Mouse (Mus musculus) spleen, postnatal 14 days (tissue): ENCODE results near the gene Cyp11a1.

ENCODE experiments used
- DNase-seq, 2 experiments: peaks; one replicate each; pipeline ENCODE4 v3.0.0; 2021 to 2022; ENCODE audit warnings: low spot score in 2 of 2

Gene Cyp11a1

GRCm38 (mm10) chr9:57972776-57973439 lies 33.3 kb upstream of the Cyp11a1 start:
- no peak for DNase-seq

DNA sequence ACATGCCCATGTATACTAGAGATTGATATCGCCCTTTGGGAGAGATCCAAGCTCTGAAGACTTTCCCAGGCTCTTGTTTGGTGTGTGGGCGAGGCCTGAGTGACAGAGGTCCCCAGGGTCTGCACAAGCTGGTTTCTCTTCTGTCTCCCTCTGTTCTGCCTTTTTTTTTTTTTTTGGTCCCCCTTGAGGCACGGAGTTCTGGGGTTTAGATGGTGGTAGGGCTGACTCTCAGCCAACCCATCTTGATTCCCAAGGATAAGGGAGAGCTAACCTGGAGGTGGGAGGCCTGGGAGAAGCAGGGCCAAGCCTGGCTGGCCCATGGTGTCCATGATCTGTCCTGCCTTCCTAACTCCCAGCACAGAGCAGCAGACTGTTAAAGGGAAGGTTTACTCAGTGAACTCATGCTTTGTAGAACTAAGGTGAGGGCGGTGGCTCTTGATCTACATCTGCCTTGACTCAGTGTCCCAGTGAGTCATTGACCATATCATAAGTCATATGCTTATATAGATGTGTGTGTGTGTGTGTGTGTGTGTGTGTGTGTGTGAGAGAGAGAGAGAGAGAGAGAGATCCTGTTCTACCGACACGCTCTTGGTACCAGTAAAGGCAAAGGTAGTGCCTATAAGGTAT lies 32.7 kb upstream of the Cyp11a1 start:
- DNase-seq, result no peak

- no peak for DNase-seq
These were observed 32.0 kb upstream of the Cyp11a1 start for GRCm38 (mm10) chr9:57974221-57974620.

GRCm38 (mm10) chr9:57975200-57975821 lies 30.9 kb upstream of the Cyp11a1 start:
- no peak for DNase-seq

DNA sequence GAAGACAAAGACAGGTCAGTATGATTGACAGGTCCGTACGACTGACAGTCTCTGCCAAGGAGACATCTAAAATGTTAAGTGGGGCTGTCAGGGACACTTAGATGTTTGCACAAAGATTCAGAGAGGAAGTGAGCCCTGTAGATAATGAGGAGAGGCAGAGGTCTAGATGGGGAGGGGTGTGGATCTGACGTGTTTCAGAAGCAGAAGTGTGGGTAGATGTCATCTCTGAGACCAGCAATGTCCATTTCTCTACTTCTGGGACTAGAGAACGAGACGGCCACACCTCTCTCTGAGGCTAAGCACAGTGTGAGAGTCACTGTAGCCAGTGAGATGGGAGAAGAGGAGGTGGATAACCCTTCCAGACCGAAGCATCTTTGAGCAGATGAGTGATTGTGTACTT lies 28.2 kb upstream of the Cyp11a1 start:
- DNase-seq, result no peak

DNA sequence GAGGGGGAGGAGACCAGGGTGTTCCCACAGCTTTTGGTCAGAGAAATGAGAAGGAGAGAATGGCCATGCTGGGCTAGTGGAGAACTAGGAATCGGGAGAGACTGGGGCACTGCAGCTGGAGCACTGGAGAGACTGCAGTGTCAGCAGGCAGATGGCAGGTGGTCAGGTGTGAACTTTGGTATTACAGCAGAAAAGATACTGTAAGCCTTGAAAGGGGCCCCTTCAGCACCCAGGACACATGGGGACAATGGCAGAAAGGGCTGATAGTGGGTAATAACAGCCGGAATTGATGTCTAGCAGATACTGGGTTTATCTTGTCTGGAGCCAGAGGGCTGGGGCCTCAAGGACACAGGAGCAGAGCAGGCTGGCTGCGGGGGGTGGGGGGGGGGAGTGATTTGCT lies 27.4 kb upstream of the Cyp11a1 start:
- no peak for DNase-seq

GRCm38 (mm10) chr9:57980570-57980969 lies 25.6 kb upstream of the Cyp11a1 start:
- DNase-seq, result no peak

GRCm38 (mm10) chr9:57985304-57985703 lies 20.9 kb upstream of the Cyp11a1 start:
- DNase-seq, result no peak

DNA sequence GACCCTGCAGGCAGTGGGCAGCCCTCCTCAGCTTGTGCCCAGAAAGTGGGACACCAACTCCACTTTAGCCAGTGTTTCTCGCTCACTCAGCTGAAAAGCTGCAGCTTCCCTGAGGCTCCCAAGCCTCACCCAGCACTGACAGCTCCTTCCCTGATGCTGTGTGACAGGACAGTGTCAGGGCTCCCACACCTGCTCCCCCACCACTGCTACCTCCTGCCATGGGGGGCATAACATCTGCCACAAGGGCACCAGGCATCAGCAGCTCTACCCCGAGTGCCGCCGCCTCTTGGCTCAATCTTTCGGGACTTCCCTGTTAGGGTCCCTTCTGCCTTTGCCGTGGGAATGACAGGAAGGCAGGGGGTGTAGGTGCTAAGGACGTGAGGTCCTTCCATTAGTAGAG lies 19.9 kb upstream of the Cyp11a1 start:
- DNase-seq, result no peak

DNA sequence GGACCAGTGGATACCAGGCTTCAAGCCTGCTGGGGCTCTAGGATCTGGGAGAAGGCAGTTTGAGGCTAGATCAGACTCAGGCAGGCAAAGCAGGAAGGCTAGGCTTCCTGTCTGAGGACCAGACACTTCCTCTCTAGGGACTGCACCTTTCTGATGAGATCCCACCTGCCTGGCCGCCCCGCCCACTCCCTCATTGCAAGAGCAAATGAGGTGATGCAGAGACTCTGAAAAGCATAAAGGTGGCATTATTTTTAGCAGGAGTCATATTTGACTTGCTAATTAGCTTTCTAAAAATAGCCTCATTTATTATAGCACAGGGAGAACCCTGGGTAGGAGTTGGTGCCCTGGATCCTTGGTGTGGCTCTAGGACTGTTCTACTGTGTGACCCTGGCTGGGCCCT lies 18.1 kb upstream of the Cyp11a1 start:
- no peak for DNase-seq

DNA sequence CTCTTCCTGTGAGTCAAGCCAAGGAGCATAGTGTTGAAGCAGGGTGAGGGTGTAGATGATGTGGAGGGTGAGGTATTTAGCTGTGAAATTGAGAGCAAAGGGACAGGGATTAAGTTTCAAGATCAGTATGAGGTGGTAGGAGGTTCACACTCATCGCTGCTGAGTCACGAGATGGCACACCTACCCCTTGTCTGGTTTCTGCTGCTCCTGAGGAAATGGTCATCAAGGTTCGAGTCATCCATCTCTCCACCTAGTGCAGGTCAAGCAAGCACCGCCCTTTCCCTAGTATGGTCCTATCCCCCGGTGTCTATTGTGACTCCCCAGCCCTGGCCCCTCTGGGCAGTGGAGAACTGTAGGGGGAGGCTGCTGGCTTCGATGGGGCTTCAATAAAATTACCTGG lies 16.9 kb upstream of the Cyp11a1 start:
- no peak for DNase-seq

- peak in 1 of 2 experiments; percentile 37 for DNase-seq
These were observed 15.6 kb upstream of the Cyp11a1 start for GRCm38 (mm10) chr9:57990438-57991110.

DNA sequence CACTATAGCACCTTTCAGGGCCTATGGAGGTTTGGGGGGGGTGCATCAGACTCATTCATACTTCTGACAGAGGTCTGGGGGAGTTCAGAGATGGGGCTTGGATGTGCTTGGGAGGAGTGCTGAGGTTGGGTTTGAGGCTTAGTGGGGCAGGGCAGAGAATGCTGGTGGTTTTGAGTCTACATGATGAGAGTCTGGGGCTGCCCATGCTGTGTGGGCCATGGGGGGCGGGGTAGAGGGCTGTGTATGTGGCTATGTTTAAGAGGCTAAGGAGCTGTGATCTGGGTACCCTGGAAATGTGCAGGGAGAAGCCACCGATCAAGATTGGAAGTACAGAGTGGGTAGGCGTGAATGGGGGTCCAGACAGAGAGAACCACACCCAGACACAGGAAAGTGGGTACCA lies 14.2 kb upstream of the Cyp11a1 start:
- no peak for DNase-seq

GRCm38 (mm10) chr9:57992781-57993591 lies 13.2 kb upstream of the Cyp11a1 start:
- DNase-seq, result no peak

DNA sequence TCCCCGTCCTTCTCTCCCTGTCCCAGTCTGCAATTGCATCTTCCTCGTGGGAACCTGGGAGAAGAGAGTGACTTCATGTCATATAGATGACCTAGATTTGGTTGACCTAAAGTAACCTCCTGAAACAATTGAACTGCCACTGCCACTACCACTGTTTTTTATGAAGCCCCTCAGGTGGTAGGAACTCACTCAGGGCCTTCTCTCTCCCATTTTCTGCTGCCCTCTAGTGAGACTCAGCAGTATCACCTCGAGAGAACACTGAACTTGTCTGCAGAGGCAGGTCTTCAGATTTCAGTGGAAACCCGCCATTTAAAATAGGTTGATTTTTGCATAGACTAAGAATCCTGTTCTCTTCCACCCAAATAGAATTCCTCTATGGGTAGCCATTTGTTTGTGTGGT lies 10.9 kb upstream of the Cyp11a1 start:
- DNase-seq, result no peak

DNA sequence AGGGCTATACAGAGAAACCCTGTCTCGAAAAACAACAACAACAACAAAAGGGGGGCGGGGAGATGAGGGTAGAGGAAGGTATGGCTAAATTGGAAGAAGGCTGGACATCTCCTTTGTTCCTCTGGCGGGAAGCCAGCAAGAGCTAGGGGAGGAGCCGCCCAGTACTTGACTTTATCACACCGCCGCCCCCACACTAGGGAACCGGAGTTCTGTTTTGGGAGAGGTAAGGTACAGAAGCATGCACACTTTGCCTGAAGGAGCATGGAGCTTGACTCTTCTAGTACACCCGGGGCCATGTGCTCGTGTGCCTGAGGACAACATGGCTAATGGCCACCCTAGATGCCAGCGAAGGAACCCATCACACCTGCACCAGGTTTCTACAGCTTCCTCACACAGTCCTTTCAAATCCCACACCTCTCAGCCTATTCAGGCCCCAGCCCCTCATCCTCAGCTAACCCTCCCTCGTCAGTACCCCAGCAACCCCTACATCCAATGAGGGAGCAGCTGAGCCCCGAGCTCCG lies 8.6 kb upstream of the Cyp11a1 start:
- no peak for DNase-seq

GRCm38 (mm10) chr9:57998032-57998659 lies 8.1 kb upstream of the Cyp11a1 start:
- peak in 1 of 2 experiments; percentile 35 for DNase-seq

DNA sequence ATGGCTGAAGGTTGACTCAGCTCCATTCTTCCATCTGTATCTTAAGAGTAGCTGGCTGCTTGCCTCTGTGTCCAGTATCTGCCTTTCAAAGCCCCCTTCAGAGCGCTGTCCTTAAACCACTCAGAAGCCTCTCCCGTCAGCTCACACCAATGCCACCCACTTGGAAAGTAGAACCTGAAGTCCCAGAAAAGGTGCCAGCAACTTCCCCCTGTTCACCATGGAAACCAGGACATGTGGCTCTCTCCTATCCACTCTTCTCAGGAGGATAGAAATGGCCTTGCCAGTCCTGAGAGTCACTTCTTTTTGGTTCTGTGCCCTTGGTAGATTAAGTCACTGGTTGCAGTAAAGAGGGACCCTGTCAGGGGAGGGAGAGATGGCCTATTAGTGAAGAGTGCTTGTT lies 7.5 kb upstream of the Cyp11a1 start:
- DNase-seq, result no peak

DNA sequence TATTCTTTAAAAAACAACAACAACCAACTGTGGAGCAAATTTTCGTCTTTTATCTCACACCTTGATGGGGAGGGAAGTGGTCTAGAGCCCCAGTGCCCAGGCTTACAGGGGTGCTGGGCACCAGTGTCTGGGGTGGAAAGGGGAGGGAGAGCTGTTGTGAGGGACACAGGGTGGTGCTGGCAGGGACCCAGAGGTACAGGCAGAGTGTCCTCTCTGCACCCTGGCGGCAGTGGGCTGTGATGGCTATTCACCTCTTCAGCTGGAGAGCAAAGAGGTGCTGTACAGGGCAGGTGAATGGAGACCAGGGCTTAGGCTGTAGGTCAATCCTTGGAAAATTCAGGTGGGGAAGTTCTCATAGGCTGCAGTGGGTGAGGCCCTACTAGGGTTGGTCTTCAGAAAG lies 6.5 kb upstream of the Cyp11a1 start:
- no peak for DNase-seq

DNA sequence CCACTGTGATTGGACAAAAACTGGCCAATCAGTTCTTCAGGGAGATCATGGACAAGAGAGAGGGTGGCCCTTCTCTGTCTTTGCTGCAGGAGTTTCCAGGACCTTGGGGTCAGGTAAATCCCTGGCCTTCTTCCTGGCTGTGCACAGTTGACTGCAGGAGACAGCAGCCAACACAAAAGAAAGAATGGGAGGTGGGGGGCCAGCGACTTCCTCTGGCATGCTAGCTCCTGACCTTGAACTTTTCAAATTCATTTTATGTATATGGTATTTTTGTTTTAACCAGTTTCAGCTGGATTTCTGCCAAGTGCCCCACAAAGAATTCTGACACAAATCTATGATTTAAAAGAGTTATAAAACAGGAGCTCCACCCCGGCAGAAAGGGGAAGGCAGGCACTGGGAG lies 2.9 kb upstream of the Cyp11a1 start:
- DNase-seq, result no peak

GRCm38 (mm10) chr9:58008336-58009014 lies 2.3 kb downstream of the Cyp11a1 start:
- DNase-seq, result no peak
